Comparison of ENCODE assay signal across 9 mouse cellular contexts in genomic region chr9:111247682-111248246, GRCm38 (mm10). TPM values are rescaled to one million over a fixed set of nuclear protein-coding genes. Genes with fewer than 3 reads are reported as not detected.
A peak's percentile ranks its signal among the peaks of the same experiment; 100 is the strongest.
DNase-seq lines count a peak whose midpoint lies in the region; ATAC-seq and TF ChIP-seq lines count a peak whose summit lies in the region.
"Had no signal": no experiment of that assay in that cellular context is flagged by ENCODE, and none has a peak within 500 bp of the region (broad histone marks: within the 10 kb centered on the region; RNA-seq: fewer than 3 reads in every experiment).

No protein-coding gene starts in this region.

- 90% methylated on average over 3 of the region's 3 CpGs for WGBS in liver, postnatal 0 days (ENCODE audit: insufficient replicate concordance)
- WGBS in forebrain, embryonic 13.5 days, result 89% methylated on average over 3 of the region's 3 CpGs
- WGBS in forebrain, embryonic 16.5 days, result 83% methylated on average over 3 of the region's 3 CpGs

- no peaks in the 10 kb centered on the region for H3K27me3 ChIP-seq in CH12.LX (replicated peaks)
- no peaks in the 10 kb centered on the region for H3K27me3 ChIP-seq in liver, postnatal 0 days (ENCODE audit: insufficient read depth, low read length)
- H3K27me3 ChIP-seq in forebrain, embryonic 13.5 days, result no peaks in the 10 kb centered on the region
- no peaks in the 10 kb centered on the region for H3K27me3 ChIP-seq in forebrain, embryonic 16.5 days (replicated peaks; ENCODE audit: control insufficient read depth, insufficient read depth, low read length)
- H3K27me3 ChIP-seq: lung, embryonic 15.5 days had no signal

- TF ChIP-seq POLR2A in CH12.LX (IDR thresholded peaks at IDR 0.05; ENCODE audit: low read depth, low read length), result no peak
- no peak for TF ChIP-seq POLR2A in brain, embryonic 14.5 days (IDR thresholded peaks at IDR 0.05; ENCODE audit: borderline replicate concordance, extremely low read depth, insufficient read depth, insufficient read length, poor library complexity, severe bottlenecking)

- no peak; the same call in none of the 2 replicates for TF ChIP-seq RAD21 in CH12.LX (IDR thresholded peaks at IDR 0.05; ENCODE audit: low read depth, low read length)

- ATAC-seq in liver, postnatal 0 days, result no peak
- ATAC-seq in forebrain, embryonic 13.5 days, result no peak
- ATAC-seq in forebrain, embryonic 16.5 days, result no peak

- dilution Hi-C loops in CH12.LX (cut with MboI; ENCODE audit: extremely low pct_ligation_motif_present, extremely low pct_unique_long_range_greater_than_20kb, low sequenced_read_pairs), result no loop called here

- H3K4me2 ChIP-seq in CH12.LX (ENCODE audit: insufficient read depth, low read depth, poor library complexity, severe bottlenecking), result no peak overlapping the region
- H3K4me2 ChIP-seq in liver, postnatal 0 days (ENCODE audit: low read depth, low read length), result no peak overlapping the region
- H3K4me2 ChIP-seq in forebrain, embryonic 13.5 days, result no peak overlapping the region
- H3K4me2 ChIP-seq in forebrain, embryonic 16.5 days (ENCODE audit: low read length), result no peak overlapping the region
- H3K4me2 ChIP-seq: lung, embryonic 15.5 days had no signal

- H3K27ac ChIP-seq in CH12.LX (ENCODE audit: insufficient read depth, low read depth), result no peak overlapping the region
- H3K27ac ChIP-seq in liver, postnatal 0 days (ENCODE audit: low read depth), result no peak overlapping the region
- no peak overlapping the region for H3K27ac ChIP-seq in forebrain, embryonic 13.5 days
- H3K27ac ChIP-seq in forebrain, embryonic 16.5 days (ENCODE audit: low read length), result no peak overlapping the region
- H3K27ac ChIP-seq: lung, embryonic 15.5 days had no signal

- in situ Hi-C loops in CH12.LX (cut with MboI; ENCODE audit: low pct_ligation_motif_present, low pct_unique_long_range_greater_than_20kb, low sequenced_read_pairs), result no loop called here

- H3K4me3 ChIP-seq in CH12.LX (replicated peaks in 1 of 3; ENCODE audit: low read depth in 2 of 3, low read length in 2 of 3, poor library complexity in 1 of 3), result no peak overlapping the region
- H3K4me3 ChIP-seq in liver, postnatal 0 days (ENCODE audit: low read depth, low read length), result no peak overlapping the region
- H3K4me3 ChIP-seq in forebrain, embryonic 13.5 days, result no peak overlapping the region
- H3K4me3 ChIP-seq in forebrain, embryonic 16.5 days (replicated peaks; ENCODE audit: low read length), result no peak overlapping the region
- H3K4me3 ChIP-seq: lung, embryonic 15.5 days had no signal

- no peak overlapping the region for H3K9ac ChIP-seq in CH12.LX (ENCODE audit: insufficient read depth, low read depth)
- H3K9ac ChIP-seq in liver, postnatal 0 days (replicated peaks), result no peak overlapping the region
- no peak overlapping the region for H3K9ac ChIP-seq in forebrain, embryonic 13.5 days
- no peak overlapping the region for H3K9ac ChIP-seq in forebrain, embryonic 16.5 days (replicated peaks; ENCODE audit: low read depth, low read length)
- H3K9ac ChIP-seq: lung, embryonic 15.5 days had no signal

- H3K4me1 ChIP-seq in CH12.LX (ENCODE audit: control insufficient read depth in 1 of 2, insufficient read depth in 2 of 2), result peaks cover 0 to 2% of the 10 kb centered on the region in 2 experiments; a peak in 1 of 4 replicates
- H3K4me1 ChIP-seq in liver, postnatal 0 days (ENCODE audit: insufficient read depth), result no peaks in the 10 kb centered on the region
- H3K4me1 ChIP-seq in forebrain, embryonic 13.5 days, result no peaks in the 10 kb centered on the region
- no peaks in the 10 kb centered on the region for H3K4me1 ChIP-seq in forebrain, embryonic 16.5 days (replicated peaks; ENCODE audit: control insufficient read depth, insufficient read depth, low read length)
- H3K4me1 ChIP-seq: lung, embryonic 15.5 days had no signal

- peaks cover 67 to 90% of the 10 kb centered on the region in 2 experiments for H3K36me3 ChIP-seq in CH12.LX (replicated peaks in 1 of 2; ENCODE audit: control insufficient read depth in 1 of 2, insufficient read depth in 1 of 2, low read length in 1 of 2)
- peaks cover 49% of the 10 kb centered on the region for H3K36me3 ChIP-seq in liver, postnatal 0 days (replicated peaks; ENCODE audit: insufficient read depth, low read length)
- peaks cover 67% of the 10 kb centered on the region for H3K36me3 ChIP-seq in forebrain, embryonic 13.5 days (ENCODE audit: poor library complexity, severe bottlenecking)
- H3K36me3 ChIP-seq in forebrain, embryonic 16.5 days (ENCODE audit: control insufficient read depth, insufficient read depth), result peaks cover 14% of the 10 kb centered on the region

- DNase-seq in heart, adult 18-20 months, result peak; percentile 12 to 37
- DNase-seq in heart, adult 8-10 months (ENCODE audit: low spot score), result no peak
- DNase-seq in CH12.LX (ENCODE audit: extremely low read depth), result peak; percentile 37
- DNase-seq in brain, embryonic 14.5 days (ENCODE audit: low read depth), result peak; percentile 26
- no peak for DNase-seq in liver, postnatal 0 days
- no peak for DNase-seq in urinary bladder, adult 18-20 months (ENCODE audit: low spot score in 2 of 2)

- H3K79me2 ChIP-seq in CH12.LX (replicated peaks; ENCODE audit: control insufficient read depth, extremely low read depth, insufficient read depth, poor library complexity, severe bottlenecking), result no peaks in the 10 kb centered on the region

- peak; percentile 42 to 50; a peak in 3 of 4 replicates for TF ChIP-seq CTCF in CH12.LX (conservative IDR thresholded peaks at IDR 0.05 in 1 of 2, IDR thresholded peaks at IDR 0.05 in 1 of 2; ENCODE audit: low read depth in 2 of 2, low read length in 2 of 2)
- peak; percentile 38; the same call in 1 of the 2 replicates for TF ChIP-seq CTCF in brain, embryonic 14.5 days (IDR thresholded peaks at IDR 0.05; ENCODE audit: borderline replicate concordance, extremely low read depth, insufficient read depth, insufficient read length)
- peak; percentile 43 for TF ChIP-seq CTCF in liver, postnatal 0 days (IDR thresholded peaks at IDR 0.05; ENCODE audit: low read depth)

- no peaks in the 10 kb centered on the region for H3K9me3 ChIP-seq in CH12.LX (replicated peaks; ENCODE audit: low read length)
- H3K9me3 ChIP-seq in liver, postnatal 0 days (ENCODE audit: low read length), result no peaks in the 10 kb centered on the region
- H3K9me3 ChIP-seq in forebrain, embryonic 13.5 days (replicated peaks), result no peaks in the 10 kb centered on the region
- H3K9me3 ChIP-seq in forebrain, embryonic 16.5 days (ENCODE audit: control insufficient read depth, low read length), result no peaks in the 10 kb centered on the region
- H3K9me3 ChIP-seq: lung, embryonic 15.5 days had no signal

- no peak for TF ChIP-seq EP300 in CH12.LX (IDR thresholded peaks at IDR 0.05; ENCODE audit: low read length)
- TF ChIP-seq EP300 in liver, postnatal 0 days (IDR thresholded peaks at IDR 0.05; ENCODE audit: low read depth), result no peak

TF ChIP-seq in CH12.LX, 34 proteins besides CTCF, POLR2A, EP300 and RAD21:
- TF ChIP-seq MYC (IDR thresholded peaks at IDR 0.05; ENCODE audit: low read depth, low read length) (no peak), MXI1 (IDR thresholded peaks at IDR 0.05; ENCODE audit: low read depth, low read length) (no peak), ETS1 (conservative IDR thresholded peaks at IDR 0.05; ENCODE audit: low read depth, low read length) (no peak), RCOR1 (conservative IDR thresholded peaks at IDR 0.05; ENCODE audit: low read depth, low read length) (no peak), NELFE (IDR thresholded peaks at IDR 0.05; ENCODE audit: low read depth, low read length) (no peak), TBP (conservative IDR thresholded peaks at IDR 0.05; ENCODE audit: low read depth, low read length) (no peak), CHD1 (IDR thresholded peaks at IDR 0.05; ENCODE audit: low read depth, low read length) (no peak), UBTF (IDR thresholded peaks at IDR 0.05; ENCODE audit: low read depth, low read length) (no peak), TCF12 (IDR thresholded peaks at IDR 0.05; ENCODE audit: low read depth, low read length) (no peak), JUND (conservative IDR thresholded peaks at IDR 0.05; ENCODE audit: low read depth, low read length) (no peak), MAZ (IDR thresholded peaks at IDR 0.05; ENCODE audit: low read depth, low read length) (no peak), IRF4 (IDR thresholded peaks at IDR 0.05; ENCODE audit: low read depth, low read length) (no peak)

RNA-seq across cellular contexts. Expression of gene Mlh1, which starts 23.8 kb away (rescaled TPM):
- total RNA-seq in heart, adult 18-20 months (2021), result 1 to 10 TPM; 5.5 to 7.7 TPM
- total RNA-seq in heart, adult 8-10 months (2022), result 1 to 10 TPM; 5.1 to 9.6 (median 7.6) TPM
- total RNA-seq in CH12.LX (2012; rRNA removed) (25.7 and 33.0 TPM in 2 replicates), CH12.LX (2014; rRNA removed) (54.8 and 57.9 TPM in 2 replicates)
- polyA plus RNA-seq in CH12.LX (2012; ENCODE audit: insufficient read length, low read depth), result 46.3 and 50.2 TPM in 2 replicates
- 40.9 and 49.6 TPM in 2 replicates for polyA plus RNA-seq in brain, embryonic 14.5 days (2012; rRNA removed)
- polyA plus RNA-seq in liver, postnatal 0 days (2015; fragmentation: Nextera tagmentation; extraction: Ambion mirVana), result 9.8 and 10.1 TPM in 2 replicates
- polyA plus RNA-seq in forebrain, embryonic 13.5 days (2015; fragmentation: Nextera tagmentation; extraction: Ambion mirVana), result 35.1 and 41.0 TPM in 2 replicates
- 30.0 and 32.2 TPM in 2 replicates for polyA plus RNA-seq in forebrain, embryonic 16.5 days (2015; fragmentation: Nextera tagmentation; extraction: Ambion mirVana)

RNA-seq across cellular contexts. Expression of gene Epm2aip1, which starts 24.0 kb away (rescaled TPM):
- 10 to 100 TPM; 22.5 to 24.2 TPM for total RNA-seq in heart, adult 18-20 months (2021)
- total RNA-seq in heart, adult 8-10 months (2022), result 10 to 100 TPM; 24.1 to 25.4 (median 24.9) TPM
- total RNA-seq in CH12.LX (2012; rRNA removed), result 8.9 and 9.3 TPM in 2 replicates
- 11.2 and 12.2 TPM in 2 replicates for total RNA-seq in CH12.LX (2014; rRNA removed)
- polyA plus RNA-seq in CH12.LX (2012; ENCODE audit: insufficient read length, low read depth), result 8.9 and 11.4 TPM in 2 replicates
- polyA plus RNA-seq in brain, embryonic 14.5 days (2012; rRNA removed), result 61.1 and 67.4 TPM in 2 replicates
- 4.4 and 5.2 TPM in 2 replicates for polyA plus RNA-seq in liver, postnatal 0 days (2015; fragmentation: Nextera tagmentation; extraction: Ambion mirVana)
- 34.0 and 40.4 TPM in 2 replicates for polyA plus RNA-seq in forebrain, embryonic 13.5 days (2015; fragmentation: Nextera tagmentation; extraction: Ambion mirVana)
- 60.2 and 61.5 TPM in 2 replicates for polyA plus RNA-seq in forebrain, embryonic 16.5 days (2015; fragmentation: Nextera tagmentation; extraction: Ambion mirVana)

Comparison
In these comparisons a context has a peak if more than half of its experiments do, and no peak if none do; other contexts are left out.
1. DNase-seq: peak in heart, adult 18-20 months (2 of 2), CH12.LX (single experiment) and brain, embryonic 14.5 days (single experiment); none in heart, adult 8-10 months (single experiment), liver, postnatal 0 days (single experiment) and urinary bladder, adult 18-20 months (0 of 2).
2. Peak in every context shown above with its lines, with median percentiles within 50 percentile points of each other: CTCF ChIP-seq.